Mouse (Mus musculus) lung, postnatal 25 days (tissue): ENCODE measurements around the gene Lmtk2.

Experiments
- DNase-seq: peaks from one replicate; pipeline ENCODE4 v3.0.0; 2022; ENCODE audit warnings: low spot score

Gene Lmtk2

GRCm38 (mm10) chr5:144100149-144100935 is at the start of gene Lmtk2:
TSS of gene Lmtk2 (plus strand) at chr5:144100436.
- DNase-seq: peak; percentile 97

- DNase-seq: no peak
These were observed 49.0 kb upstream of the Lmtk2 start for GRCm38 (mm10) chr5:144051268-144051667.

GRCm38 (mm10) chr5:144053450-144053849 is 46.8 kb upstream of the Lmtk2 start:
- DNase-seq: no peak

GRCm38 (mm10) chr5:144054340-144054739 is 45.9 kb upstream of the Lmtk2 start:
- no peak for DNase-seq

- no peak for DNase-seq
These were observed 36.1 kb upstream of the Lmtk2 start for GRCm38 (mm10) chr5:144064093-144064492.

GRCm38 (mm10) chr5:144066036-144066435 is 34.2 kb upstream of the Lmtk2 start:
- DNase-seq: peak; percentile 70

- DNase-seq: no peak
These were observed 30.2 kb upstream of the Lmtk2 start for GRCm38 (mm10) chr5:144070064-144070463.

- no peak for DNase-seq
These were observed 29.0 kb upstream of the Lmtk2 start for GRCm38 (mm10) chr5:144071249-144071648.

- no peak for DNase-seq
These were observed 22.7 kb upstream of the Lmtk2 start for GRCm38 (mm10) chr5:144077541-144077940.

GRCm38 (mm10) chr5:144080886-144081285 is 19.4 kb upstream of the Lmtk2 start:
- DNase-seq: no peak

GRCm38 (mm10) chr5:144082006-144082405 is 18.2 kb upstream of the Lmtk2 start:
- no peak for DNase-seq

GRCm38 (mm10) chr5:144083521-144083920 is 16.7 kb upstream of the Lmtk2 start:
- DNase-seq: no peak

GRCm38 (mm10) chr5:144084271-144084670 is 16.0 kb upstream of the Lmtk2 start:
- no peak for DNase-seq

GRCm38 (mm10) chr5:144085696-144086095 is 14.5 kb upstream of the Lmtk2 start:
- no peak for DNase-seq

GRCm38 (mm10) chr5:144086494-144086893 is 13.7 kb upstream of the Lmtk2 start:
- no peak for DNase-seq

- DNase-seq: no peak
These were observed 11.9 kb upstream of the Lmtk2 start for GRCm38 (mm10) chr5:144088354-144088753.

GRCm38 (mm10) chr5:144095461-144095970 is 4.7 kb upstream of the Lmtk2 start:
- no peak for DNase-seq

- DNase-seq: no peak
These were observed 2.2 kb upstream of the Lmtk2 start for GRCm38 (mm10) chr5:144097902-144098639.

- DNase-seq: no peak
These were observed 1.7 kb upstream of the Lmtk2 start for GRCm38 (mm10) chr5:144098640-144098929.

GRCm38 (mm10) chr5:144100948-144101347 is 712 bp downstream of the Lmtk2 start:
- no peak for DNase-seq

GRCm38 (mm10) chr5:144105070-144105469 is 4.8 kb downstream of the Lmtk2 start:
- DNase-seq: no peak

- DNase-seq: no peak
These were observed 5.4 kb downstream of the Lmtk2 start for GRCm38 (mm10) chr5:144105471-144106129.

- DNase-seq: no peak
These were observed 5.9 kb downstream of the Lmtk2 start for GRCm38 (mm10) chr5:144106130-144106510.
